ENCODE assay signal across 15 mouse cellular contexts in the genomic region with DNA sequence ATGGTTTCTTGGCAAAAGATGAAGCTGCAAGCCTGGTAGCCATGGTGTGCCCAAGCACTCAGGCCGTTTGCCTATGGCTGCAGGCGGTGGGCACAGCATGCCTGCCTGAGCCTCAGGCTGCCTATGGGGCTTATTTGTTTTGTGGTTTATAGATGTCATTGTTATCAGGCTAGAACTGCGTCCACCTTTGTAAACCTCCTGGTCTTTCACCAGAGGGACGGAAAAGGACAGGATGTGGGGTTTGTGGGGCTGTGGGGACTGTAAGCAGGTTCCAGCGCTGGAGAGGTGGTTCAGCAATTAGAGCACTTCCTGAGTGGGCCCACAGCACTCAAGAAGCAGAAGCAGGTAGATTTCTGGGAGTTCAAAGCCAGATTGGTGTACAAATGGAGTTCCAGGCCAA.
"Had no signal": no experiment of that assay in that cellular context is flagged by ENCODE, and none has a peak within 500 bp of the region (broad histone marks: within the 10 kb centered on the region; RNA-seq: fewer than 3 reads in every experiment).

No protein-coding gene starts in this region.

- H3K4me1 ChIP-seq: neural tube, embryonic 13.5 days; neural tube, embryonic 15.5 days; stomach, embryonic 15.5 days had no signal

- H3K4me3 ChIP-seq: neural tube, embryonic 13.5 days; neural tube, embryonic 15.5 days; stomach, embryonic 15.5 days had no signal

- H3K4me2 ChIP-seq: neural tube, embryonic 13.5 days; neural tube, embryonic 15.5 days; stomach, embryonic 15.5 days had no signal

- H3K9ac ChIP-seq: neural tube, embryonic 13.5 days; neural tube, embryonic 15.5 days; stomach, embryonic 15.5 days had no signal

- H3K27ac ChIP-seq: neural tube, embryonic 13.5 days; neural tube, embryonic 15.5 days; stomach, embryonic 15.5 days; stomach, postnatal 0 days had no signal

- H3K27me3 ChIP-seq: neural tube, embryonic 13.5 days; neural tube, embryonic 15.5 days; stomach, embryonic 15.5 days had no signal

- DNase-seq: retina, postnatal 1 day; right cerebral cortex, adult 18-20 months; right cerebral cortex, postnatal 14 days; right cerebral cortex, postnatal 25 days; right cerebral cortex, postnatal 4 days; spleen, adult 18-20 months; thymus, adult 18-20 months; thymus, adult 2 months; thymus, postnatal 14 days; thymus, postnatal 25 days; thymus, postnatal 36 days had no signal

- H3K9me3 ChIP-seq: neural tube, embryonic 13.5 days; neural tube, embryonic 15.5 days; stomach, embryonic 15.5 days had no signal
